Mouse (Mus musculus) kidney, adult 2 months (tissue): ENCODE data around the gene Atp2c1. TPM values are rescaled to one million over a fixed set of nuclear protein-coding genes. Genes with fewer than 3 reads are reported as not detected.

ENCODE experiments used
- DNase-seq: peaks from one replicate; pipeline ENCODE4 v3.0.0; 2021
- H3K27ac ChIP-seq: fragments of 200-500 bp; 2 replicates; pipeline ENCODE4 v1.5.1; 2012; ENCODE audit warnings: low read depth, low read length, control low read depth, inconsistent platforms; ENCODE audit not compliant: insufficient read depth
- H3K27me3 ChIP-seq: fragments of 200-500 bp; replicated peaks from 2 replicates; pipeline ENCODE4 v1.6.1; 2012; ENCODE audit warnings: mild to moderate bottlenecking, moderate library complexity, low read length, inconsistent platforms; ENCODE audit not compliant: control insufficient read depth, insufficient read depth
- H3K36me3 ChIP-seq: fragments of 200-500 bp; 2 replicates; pipeline ENCODE4 v1.6.1; 2012; ENCODE audit warnings: mild to moderate bottlenecking, moderate library complexity, low read length, inconsistent platforms; ENCODE audit not compliant: control insufficient read depth, insufficient read depth
- H3K4me1 ChIP-seq: fragments of 200-500 bp; 2 replicates; pipeline ENCODE4 v1.6.1; 2011; ENCODE audit warnings: low read length; ENCODE audit not compliant: control insufficient read depth, insufficient read depth
- H3K4me3 ChIP-seq: fragments of 200-500 bp; 2 replicates; pipeline ENCODE4 v1.5.1; 2011; ENCODE audit warnings: mild to moderate bottlenecking, low read depth, low read length, control low read depth; ENCODE audit not compliant: insufficient read depth
- CTCF ChIP-seq: fragments of 200-500 bp; conservative IDR thresholded peaks from 2 replicates; pipeline ENCODE4 v1.5.1; 2011; ENCODE audit warnings: low read depth, mild to moderate bottlenecking, control low read depth, low read length, moderate library complexity, mixed read lengths; ENCODE audit not compliant: insufficient read depth, insufficient read length
- POLR2A ChIP-seq: fragments of 200-500 bp; IDR thresholded peaks from one replicate; pipeline ENCODE4 v1.6.1; 2011; ENCODE audit warnings: low read depth, low read length, control low read depth
- WGBS: fragments of 180-500 bp; shearing (Covaris S2); methylation state at CpG from one replicate; pipeline ENCODE4 v1.1.7; 2018; 5-methylcytosine and 5-hydroxymethylcytosine counted together
- polyA plus RNA-seq: library from polyadenylated mRNA; depleted of rRNA; stranded (reverse); fragments of >200 nt; gene quantifications from 2 replicates; pipeline ENCODE4 v1.2.3, GENCODE M21; 2012

Atp2c1 gene
- polyA plus RNA-seq, 1 experiment, result 59.9 TPM

DNA sequence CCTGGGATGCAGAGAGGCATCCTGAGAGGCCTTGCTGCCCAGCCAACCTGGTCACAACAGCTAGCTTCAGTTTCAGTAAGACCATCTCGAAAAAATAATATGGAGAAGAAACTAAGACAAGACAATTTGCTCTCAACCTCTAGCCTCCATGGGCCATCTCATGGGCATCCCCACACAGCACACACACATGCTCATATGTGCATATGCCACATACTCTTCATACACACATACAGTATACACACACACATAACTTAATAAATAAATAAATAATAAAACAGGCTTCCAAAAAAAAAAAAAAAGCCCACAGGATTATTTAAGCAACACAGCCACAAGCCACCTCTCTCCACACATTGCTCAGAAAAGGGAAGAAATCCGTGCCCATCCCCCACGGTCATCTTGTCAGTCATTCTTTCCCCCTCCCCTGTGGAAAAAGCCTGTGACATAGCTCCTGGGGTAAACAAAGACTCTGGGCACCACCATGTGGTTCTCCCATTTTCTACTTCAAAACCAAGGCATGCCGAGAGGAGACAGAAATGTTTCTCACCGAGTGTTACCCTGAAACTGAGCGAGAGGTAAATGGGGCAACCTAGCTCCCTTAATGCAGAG, 7.7 kb downstream of the Atp2c1 start:
- DNase-seq, result peak; percentile 10
- Histone ChIP-seq H3K27ac (no peak overlapping the region), H3K4me1 (peaks cover 2% of the 10 kb centered on the region; the same call in 1 of the 2 replicates), H3K36me3 (no peaks in the 10 kb centered on the region), H3K27me3 (no peaks in the 10 kb centered on the region), H3K4me3 (no peak overlapping the region)
- WGBS, result 70% methylated on average over 6 of the region's 6 CpGs
- TF ChIP-seq CTCF (no peak), POLR2A (no peak)

DNA sequence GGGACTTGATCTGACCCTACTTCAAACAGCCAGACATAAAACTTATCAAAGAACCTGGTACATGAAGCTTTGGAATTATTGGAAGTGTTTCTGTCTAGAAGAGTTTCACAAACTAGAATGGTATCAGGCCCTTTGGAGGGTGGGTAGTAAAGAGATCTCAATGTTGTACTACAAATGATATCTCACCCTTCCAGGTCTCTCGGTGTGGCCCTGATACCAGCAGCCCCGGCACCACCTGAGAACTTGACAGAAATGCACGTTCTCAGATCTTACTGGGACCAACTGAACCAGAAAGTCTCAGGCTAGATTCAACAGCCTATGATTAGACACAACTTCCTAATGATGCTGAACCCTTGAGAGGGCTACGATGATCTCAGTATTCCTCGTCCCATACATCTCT, 23.4 kb downstream of the Atp2c1 start:
- DNase-seq, result no peak
- no peak overlapping the region for H3K4me3 ChIP-seq
- no peaks in the 10 kb centered on the region for H3K4me1 ChIP-seq
- H3K27me3 ChIP-seq, result 0 out of 2 replicates have a peak, but pooled peaks cover 2% of the 10 kb centered on the region
- H3K27ac ChIP-seq, result no peak overlapping the region
- H3K36me3 ChIP-seq, result no peaks in the 10 kb centered on the region
- TF ChIP-seq POLR2A (no peak), CTCF (no peak)
- WGBS, result 90% methylated on average over 5 of the region's 5 CpGs

DNA sequence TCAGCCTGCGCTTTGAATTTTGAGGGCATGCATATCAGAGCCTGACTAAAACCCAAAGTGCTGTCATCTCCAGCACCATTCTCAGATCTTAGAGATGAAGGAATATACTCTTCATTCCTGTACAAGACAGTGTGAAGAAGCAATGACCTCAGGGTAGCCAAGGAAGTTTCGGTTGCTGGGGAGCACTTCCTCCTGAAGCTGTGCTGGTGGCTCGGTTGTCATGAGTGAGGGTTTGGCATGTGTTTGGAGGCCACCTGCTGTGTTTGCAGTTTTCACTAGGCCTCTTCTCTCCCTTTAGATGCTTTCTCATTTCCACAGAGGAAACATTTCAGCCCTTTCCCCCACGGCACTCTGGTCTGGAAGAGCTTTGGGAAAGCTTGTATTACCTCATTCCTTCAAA, 24.7 kb downstream of the Atp2c1 start:
- Histone ChIP-seq H3K27ac (no peak overlapping the region), H3K36me3 (no peaks in the 10 kb centered on the region), H3K4me3 (no peak overlapping the region), H3K27me3 (no peaks in the 10 kb centered on the region), H3K4me1 (no peaks in the 10 kb centered on the region)
- TF ChIP-seq CTCF, result no peak
- TF ChIP-seq POLR2A, result no peak
- WGBS, result 57% methylated on average over 4 of the region's 4 CpGs
- no peak for DNase-seq

DNA sequence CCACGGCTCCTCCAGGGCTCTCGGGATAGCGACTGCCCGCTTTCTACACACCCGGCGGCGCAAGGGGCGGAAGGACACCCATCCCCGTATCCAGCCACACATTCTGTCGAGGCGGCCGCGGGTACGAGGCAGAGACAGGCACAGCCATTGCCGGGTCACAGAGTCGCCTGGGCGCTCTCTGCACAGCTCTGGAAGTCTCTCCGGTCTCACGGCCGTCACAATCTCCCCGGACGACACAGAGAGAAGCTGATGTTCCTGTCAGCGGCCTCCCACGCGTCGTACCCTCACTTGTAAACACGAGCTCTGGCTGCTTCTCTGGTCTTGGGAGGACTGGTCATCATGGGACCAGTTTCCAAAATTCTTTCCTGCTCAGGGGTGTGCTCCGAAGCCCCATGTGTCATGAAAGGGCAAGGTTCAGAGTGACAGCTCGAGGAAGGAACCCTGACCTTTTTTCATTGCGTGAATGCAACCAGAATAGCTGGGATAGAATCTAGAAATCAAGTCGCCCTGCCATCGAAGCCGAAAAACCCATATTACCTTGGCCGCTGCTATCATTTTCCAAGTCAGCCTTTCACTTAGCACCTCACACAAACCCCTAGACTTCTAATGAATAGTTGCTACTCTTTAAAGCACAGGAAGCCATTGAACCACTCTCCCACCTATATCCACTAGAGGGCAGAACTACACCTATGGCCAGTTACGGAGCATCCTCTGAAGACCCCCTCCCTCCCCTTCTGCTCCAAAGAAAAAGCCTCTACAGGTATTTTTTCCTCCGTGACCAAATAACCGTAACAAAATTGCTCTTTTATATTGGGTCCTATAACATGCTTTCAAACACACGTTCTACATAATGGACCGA, 31.6 kb downstream of the Atp2c1 start:
- peak overlapping the region; percentile 91 for H3K4me3 ChIP-seq
- peak overlapping the region; percentile 73 for H3K27ac ChIP-seq
- H3K27me3 ChIP-seq, result no peaks in the 10 kb centered on the region
- under 1% methylated on average over 39 of the region's 39 CpGs for WGBS
- DNase-seq, result peak; percentile 75
- no peaks in the 10 kb centered on the region for H3K36me3 ChIP-seq
- peak; percentile 52 for TF ChIP-seq CTCF
- TF ChIP-seq POLR2A, result no peak
- peaks cover 3% of the 10 kb centered on the region; the same call in 1 of the 2 replicates for H3K4me1 ChIP-seq

DNA sequence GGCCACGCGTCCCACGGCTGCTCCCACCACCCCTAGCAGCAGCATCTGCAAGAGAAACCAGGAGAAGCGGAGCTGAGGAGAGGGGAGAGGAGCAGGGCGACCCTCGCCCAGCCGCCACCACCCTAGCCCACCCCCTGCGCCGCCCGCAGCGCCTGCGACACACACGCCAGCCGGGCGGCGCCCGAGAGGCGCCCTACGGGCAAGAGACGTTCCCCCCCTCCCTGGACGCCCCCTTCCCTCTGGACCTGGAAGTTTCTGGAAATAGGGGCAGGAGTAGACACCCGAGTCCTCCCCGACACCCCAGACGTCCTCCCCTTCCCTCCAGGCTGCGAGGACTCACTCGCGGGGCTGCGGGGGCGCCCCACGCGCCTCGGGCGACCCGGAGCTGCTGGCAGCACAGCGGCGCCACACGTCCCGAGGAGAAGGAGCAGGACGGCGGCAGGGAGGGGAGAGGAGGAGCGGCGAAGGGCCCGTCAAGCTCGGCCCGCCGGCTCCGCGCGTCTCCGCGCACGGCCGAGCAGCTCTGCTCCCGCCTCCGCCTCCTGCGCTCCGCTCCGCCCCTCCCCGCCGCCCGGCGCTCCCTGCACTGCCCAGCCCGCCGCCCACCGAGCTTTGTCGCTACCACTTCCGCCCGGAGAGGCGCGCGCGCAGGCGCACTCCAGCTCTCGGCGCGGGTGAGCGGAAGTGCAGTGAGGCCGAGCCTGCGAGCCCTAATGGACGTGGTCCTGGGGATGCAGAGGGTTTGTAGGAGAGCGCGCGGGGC, 32.4 kb downstream of the Atp2c1 start:
- H3K4me1 ChIP-seq, result peaks cover 3% of the 10 kb centered on the region; the same call in 1 of the 2 replicates
- TF ChIP-seq CTCF (0 out of 2 replicates have a peak, but pooled peaks have one; percentile 11), POLR2A (peak; percentile 4)
- under 1% methylated on average over 75 of the region's 83 CpGs for WGBS

DNA sequence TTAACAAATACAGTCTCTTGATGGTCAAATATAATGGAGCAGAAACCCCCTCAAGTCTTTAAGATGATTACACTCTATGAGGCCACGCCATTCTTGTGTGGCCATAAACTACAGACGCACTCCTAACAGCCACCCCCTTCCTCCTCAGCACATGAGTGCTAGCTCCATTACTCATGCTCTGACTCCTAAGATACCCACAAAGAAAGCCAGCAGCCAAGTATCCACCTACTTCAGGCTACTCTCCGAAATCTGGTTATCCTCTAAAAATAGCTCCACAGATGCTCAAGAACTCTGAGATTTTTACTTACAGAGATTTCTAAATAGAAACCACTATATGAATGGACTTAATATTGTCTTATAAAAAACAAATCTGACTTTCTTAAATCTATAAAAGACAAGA, 34.4 kb downstream of the Atp2c1 start:
- Histone ChIP-seq H3K4me3 (no peak overlapping the region), H3K27ac (no peak overlapping the region), H3K36me3 (no peaks in the 10 kb centered on the region), H3K27me3 (no peaks in the 10 kb centered on the region), H3K4me1 (peaks cover 10% of the 10 kb centered on the region)
- no peak for DNase-seq
- TF ChIP-seq CTCF, result no peak
- 69% methylated on average over 3 of the region's 3 CpGs for WGBS

More for the DNA sequence above, 32.4 kb downstream of the Atp2c1 start:
- peak overlapping the region; percentile 84 for H3K27ac ChIP-seq
- H3K4me3 ChIP-seq, result peak overlapping the region; percentile 91
- H3K27me3 ChIP-seq, result no peaks in the 10 kb centered on the region
- no peaks in the 10 kb centered on the region for H3K36me3 ChIP-seq
- DNase-seq, result peak; percentile 98
